Mouse (Mus musculus) lung, postnatal 0 days (tissue): ENCODE measurements at regions not wholly inside any gene's neighbourhood (a gene's known extent, or its start where the extent isn't known, plus 50 kb on each side); places are given as distances from the start of the nearest gene placed in this dataset.
A peak's percentile ranks its signal among the peaks of the same experiment; 100 is the strongest.

ENCODE experiments used
- CTCF ChIP-seq: IDR thresholded peaks from 2 replicates; pipeline ENCODE4 v1.5.1; 2016; ENCODE audit warnings: antibody characterized with exemption, mild to moderate bottlenecking
- EP300 ChIP-seq: IDR thresholded peaks from 2 replicates; pipeline ENCODE4 v1.6.1; 2016; ENCODE audit warnings: antibody characterized with exemption, mild to moderate bottlenecking, control low read depth

DNA sequence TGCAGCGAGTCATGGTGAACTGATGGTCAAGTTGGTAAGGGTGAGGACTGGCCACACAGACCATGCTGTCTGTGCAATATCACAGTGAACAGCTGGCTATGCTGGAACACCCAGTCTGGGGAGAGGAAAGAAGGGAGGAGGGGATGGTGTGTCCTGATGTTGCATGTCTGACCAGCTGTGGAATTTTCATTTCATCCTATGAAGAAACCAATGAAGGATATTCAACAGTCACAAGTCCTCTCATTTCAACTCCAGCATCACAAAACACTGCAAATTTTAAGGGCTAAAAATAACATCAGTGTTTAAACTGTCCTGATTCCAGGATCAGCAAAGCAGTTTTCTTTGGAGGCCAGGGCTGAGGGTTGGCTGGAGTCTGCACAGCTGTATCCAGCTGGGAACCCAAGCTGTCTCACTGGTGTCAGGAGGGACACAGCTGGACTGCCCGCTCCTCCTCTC lies 503.7 kb upstream of the Nox3 start:
- TF ChIP-seq CTCF: peak; percentile 7; the same call in 1 of the 2 replicates
- peak; percentile 89 for TF ChIP-seq EP300
